Mouse (Mus musculus): ENCODE measurements at regions not wholly inside any gene's neighbourhood (a gene's known extent, or its start where the extent isn't known, plus 50 kb on each side); places are given as distances from the start of the nearest gene placed in this dataset.
"Not testable (repeated sequence)": the region's sequence is repeated elsewhere in the genome, so short reads cannot be mapped to it uniquely, and the experiment has no call there.

DNA sequence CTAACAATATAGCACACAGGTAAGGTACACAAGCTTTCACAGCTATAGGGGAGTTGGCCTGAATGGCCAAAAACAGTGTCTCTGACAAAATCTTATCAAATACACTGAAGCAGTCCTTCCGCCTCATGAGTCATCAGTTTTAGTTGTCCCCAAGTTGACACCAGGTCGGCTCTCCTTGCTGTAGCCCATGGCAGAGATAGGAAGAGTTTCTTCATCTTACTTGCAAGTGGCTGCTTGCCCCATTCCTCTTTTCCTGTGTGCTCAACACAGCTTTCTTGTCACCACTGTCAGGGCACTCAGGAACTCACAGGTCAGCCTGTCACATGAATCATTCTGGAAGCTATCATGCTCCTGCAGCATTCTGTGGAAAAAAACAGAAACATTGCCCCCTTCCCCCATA lies 77.1 kb downstream of the Olfr721-ps1 start:
- H3K27ac ChIP-seq (ENCODE audit: insufficient read depth, low read length); H3K4me3 ChIP-seq (ENCODE audit: insufficient read depth, low read length); H3K4me1 ChIP-seq (ENCODE audit: control insufficient read depth, insufficient read depth, low read length): not testable (repeated sequence)

DNA sequence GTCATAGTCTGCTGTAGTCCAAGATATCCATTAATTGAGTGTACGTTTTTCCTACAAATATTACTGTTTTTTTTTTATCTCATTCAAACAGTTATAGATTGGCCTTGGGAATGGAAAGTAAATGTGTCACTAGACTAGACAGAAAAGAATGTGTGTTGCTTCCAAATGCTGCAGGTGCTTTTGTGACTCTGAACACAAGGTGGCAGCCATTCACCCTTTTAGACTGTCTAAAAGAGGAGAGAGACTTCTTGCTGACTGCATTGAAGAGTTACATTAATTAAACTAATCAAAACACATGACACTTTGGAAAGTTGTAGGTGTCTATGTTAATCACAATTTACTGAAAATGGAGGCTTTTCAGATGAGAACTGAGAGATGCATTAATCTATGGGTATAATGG lies 80.7 kb downstream of the Olfr721-ps1 start:
- no peaks in the 10 kb centered on the region for H3K4me1 ChIP-seq (ENCODE audit: control insufficient read depth, insufficient read depth, low read length)
- TF ChIP-seq CTCF (IDR thresholded peaks at IDR 0.05; ENCODE audit: extremely low read depth, insufficient read depth, low read length) (peak; percentile 48), POLR2A (IDR thresholded peaks at IDR 0.05; ENCODE audit: extremely low read depth, insufficient read depth, low read length) (no peak)
- H3K4me3 ChIP-seq (ENCODE audit: insufficient read depth, low read length), result no peak overlapping the region
- H3K27ac ChIP-seq (ENCODE audit: insufficient read depth, low read length), result no peak overlapping the region

DNA sequence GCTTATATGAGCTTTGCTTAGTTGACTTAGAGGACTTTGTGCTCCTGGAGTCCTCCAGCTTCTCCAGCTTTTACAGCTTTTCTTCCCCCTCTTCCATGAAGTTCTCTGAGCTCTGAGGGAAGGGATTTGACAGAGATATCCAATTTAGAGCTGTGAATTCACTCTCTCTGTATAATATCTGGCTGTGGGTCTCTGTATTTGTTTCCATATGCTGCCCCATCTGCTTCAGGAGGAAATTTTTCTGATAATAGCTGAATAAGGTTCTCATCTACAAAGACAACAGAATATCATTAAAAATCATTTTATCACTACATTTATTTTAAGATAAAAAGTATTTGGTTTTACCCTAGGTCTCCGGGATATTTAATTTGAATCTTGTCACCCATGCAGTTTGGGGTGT lies 85.3 kb downstream of the Olfr721-ps1 start:
- H3K27ac ChIP-seq (ENCODE audit: insufficient read depth, low read length), result no peak overlapping the region
- no peak for TF ChIP-seq POLR2A (IDR thresholded peaks at IDR 0.05; ENCODE audit: extremely low read depth, insufficient read depth, low read length)
- no peak for TF ChIP-seq CTCF (IDR thresholded peaks at IDR 0.05; ENCODE audit: extremely low read depth, insufficient read depth, low read length)
- no peaks in the 10 kb centered on the region for H3K4me1 ChIP-seq (ENCODE audit: control insufficient read depth, insufficient read depth, low read length)
- H3K4me3 ChIP-seq (ENCODE audit: insufficient read depth, low read length), result no peak overlapping the region

DNA sequence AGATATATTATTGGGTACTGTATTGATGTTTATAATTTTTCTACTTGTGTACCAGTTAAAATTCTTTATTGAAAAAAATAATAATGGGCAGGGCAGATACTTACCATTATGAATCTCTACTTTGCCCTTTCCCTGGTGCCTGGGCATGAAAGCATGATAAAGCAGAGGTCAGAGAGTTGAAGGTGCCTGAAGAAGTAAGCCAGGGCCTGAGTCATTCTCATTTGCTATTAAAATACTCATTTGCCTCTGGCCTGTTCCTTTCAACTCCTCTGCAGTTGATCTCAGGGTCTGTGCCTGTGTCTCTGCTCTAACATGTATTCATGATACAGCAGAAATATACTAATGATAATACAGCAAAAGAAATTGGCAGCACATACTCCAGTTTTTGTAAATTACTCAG lies 89.4 kb downstream of the Olfr721-ps1 start:
- H3K4me1 ChIP-seq (ENCODE audit: control insufficient read depth, insufficient read depth, low read length), result no peaks in the 10 kb centered on the region
- H3K27ac ChIP-seq (ENCODE audit: insufficient read depth, low read length), result no peak overlapping the region
- TF ChIP-seq POLR2A (IDR thresholded peaks at IDR 0.05; ENCODE audit: extremely low read depth, insufficient read depth, low read length) (no peak), CTCF (IDR thresholded peaks at IDR 0.05; ENCODE audit: extremely low read depth, insufficient read depth, low read length) (no peak)
- no peak overlapping the region for H3K4me3 ChIP-seq (ENCODE audit: insufficient read depth, low read length)

DNA sequence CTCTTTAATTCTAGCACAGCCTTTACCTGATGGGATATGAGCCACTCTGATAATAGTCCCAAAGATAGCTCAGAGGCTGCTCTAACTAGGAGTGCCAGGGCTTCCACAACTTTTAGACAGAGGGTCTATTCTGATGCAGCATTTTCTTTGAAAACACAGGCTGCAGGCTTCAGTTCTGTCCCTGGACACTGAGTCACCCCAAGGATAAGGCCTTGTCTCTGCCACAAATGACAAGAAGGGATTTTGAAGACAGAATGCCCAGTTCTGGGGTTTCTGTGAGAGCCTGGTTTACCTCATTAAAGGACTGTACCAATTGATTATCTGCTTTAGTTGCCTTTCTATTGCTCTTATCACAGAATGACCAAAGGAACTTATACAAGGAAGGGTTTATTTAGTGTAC lies 90.9 kb downstream of the Olfr721-ps1 start:
- no peak overlapping the region for H3K4me3 ChIP-seq (ENCODE audit: insufficient read depth, low read length)
- H3K27ac ChIP-seq (ENCODE audit: insufficient read depth, low read length), result no peak overlapping the region
- no peak for TF ChIP-seq CTCF (IDR thresholded peaks at IDR 0.05; ENCODE audit: extremely low read depth, insufficient read depth, low read length)
- TF ChIP-seq POLR2A (IDR thresholded peaks at IDR 0.05; ENCODE audit: extremely low read depth, insufficient read depth, low read length), result no peak
- no peaks in the 10 kb centered on the region for H3K4me1 ChIP-seq (ENCODE audit: control insufficient read depth, insufficient read depth, low read length)

DNA sequence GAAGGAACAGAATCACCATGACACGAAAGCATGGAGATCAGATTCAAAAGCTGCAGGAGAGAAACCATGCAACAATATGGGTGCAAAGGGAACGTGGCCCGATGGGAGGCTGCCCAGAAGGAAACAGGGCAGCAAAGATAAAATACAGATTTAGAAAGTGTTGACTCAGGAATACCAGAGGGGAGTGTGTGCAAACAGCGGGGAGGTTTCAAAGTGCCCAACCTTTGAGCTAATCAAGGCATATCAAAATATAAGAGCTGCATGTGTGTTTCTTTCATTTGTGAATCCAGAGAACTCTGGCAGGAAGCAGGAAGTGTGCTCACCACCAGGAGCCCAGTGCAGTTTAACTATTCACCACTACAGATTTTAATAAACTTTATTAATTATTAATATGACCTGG lies 110.8 kb downstream of the Olfr721-ps1 start:
- Histone ChIP-seq H3K4me1 (ENCODE audit: control insufficient read depth, insufficient read depth, low read length) (no peaks in the 10 kb centered on the region), H3K4me3 (ENCODE audit: insufficient read depth, low read length) (no peak overlapping the region), H3K27ac (ENCODE audit: insufficient read depth, low read length) (no peak overlapping the region)
- TF ChIP-seq POLR2A (IDR thresholded peaks at IDR 0.05; ENCODE audit: extremely low read depth, insufficient read depth, low read length) (no peak), CTCF (IDR thresholded peaks at IDR 0.05; ENCODE audit: extremely low read depth, insufficient read depth, low read length) (no peak)

DNA sequence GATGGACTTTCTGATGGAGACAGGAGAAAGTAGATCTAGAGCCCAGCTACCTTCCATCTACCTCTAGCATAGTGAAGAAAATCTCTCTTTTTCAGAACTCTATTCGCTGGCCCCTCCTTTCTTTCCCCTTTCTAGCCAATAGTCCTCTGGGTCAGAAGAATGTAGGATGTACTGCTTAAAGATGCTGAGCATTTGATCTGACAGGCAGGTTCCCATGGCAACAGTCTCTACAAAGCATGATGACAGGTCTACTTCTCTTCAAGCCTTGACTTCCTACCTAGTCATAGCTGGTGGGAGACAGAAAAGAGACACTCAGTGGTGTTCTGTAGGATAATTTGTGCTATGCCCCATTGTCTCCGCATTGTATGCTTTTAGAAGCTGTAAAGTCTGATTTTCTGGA lies 112.0 kb downstream of the Olfr721-ps1 start:
- no peaks in the 10 kb centered on the region for H3K4me1 ChIP-seq (ENCODE audit: control insufficient read depth, insufficient read depth, low read length)
- TF ChIP-seq CTCF (IDR thresholded peaks at IDR 0.05; ENCODE audit: extremely low read depth, insufficient read depth, low read length) (no peak), POLR2A (IDR thresholded peaks at IDR 0.05; ENCODE audit: extremely low read depth, insufficient read depth, low read length) (no peak)
- H3K27ac ChIP-seq (ENCODE audit: insufficient read depth, low read length), result no peak overlapping the region
- H3K4me3 ChIP-seq (ENCODE audit: insufficient read depth, low read length), result no peak overlapping the region

DNA sequence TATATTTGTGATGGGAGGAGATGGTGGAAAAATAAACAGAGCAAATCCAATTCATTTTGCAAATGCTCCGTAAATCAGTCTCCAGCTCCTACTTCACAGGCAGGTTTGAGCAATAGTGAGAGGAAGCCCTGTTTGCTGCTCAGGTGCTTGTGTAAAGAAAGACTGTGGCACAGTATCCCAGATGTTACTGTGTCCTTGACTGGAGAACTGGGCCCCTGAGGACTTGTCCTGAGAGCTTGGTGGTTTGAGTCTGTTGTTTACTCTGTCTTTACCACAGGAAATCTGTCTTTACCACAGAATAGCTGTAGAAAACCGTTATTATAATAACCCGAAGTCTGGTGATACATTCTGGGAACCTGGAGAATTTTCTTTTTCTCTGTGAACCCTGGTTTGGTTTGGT lies 112.4 kb downstream of the Olfr721-ps1 start:
- Histone ChIP-seq H3K4me3 (ENCODE audit: insufficient read depth, low read length) (no peak overlapping the region), H3K27ac (ENCODE audit: insufficient read depth, low read length) (no peak overlapping the region), H3K4me1 (ENCODE audit: control insufficient read depth, insufficient read depth, low read length) (no peaks in the 10 kb centered on the region)
- TF ChIP-seq POLR2A (IDR thresholded peaks at IDR 0.05; ENCODE audit: extremely low read depth, insufficient read depth, low read length), result no peak

DNA sequence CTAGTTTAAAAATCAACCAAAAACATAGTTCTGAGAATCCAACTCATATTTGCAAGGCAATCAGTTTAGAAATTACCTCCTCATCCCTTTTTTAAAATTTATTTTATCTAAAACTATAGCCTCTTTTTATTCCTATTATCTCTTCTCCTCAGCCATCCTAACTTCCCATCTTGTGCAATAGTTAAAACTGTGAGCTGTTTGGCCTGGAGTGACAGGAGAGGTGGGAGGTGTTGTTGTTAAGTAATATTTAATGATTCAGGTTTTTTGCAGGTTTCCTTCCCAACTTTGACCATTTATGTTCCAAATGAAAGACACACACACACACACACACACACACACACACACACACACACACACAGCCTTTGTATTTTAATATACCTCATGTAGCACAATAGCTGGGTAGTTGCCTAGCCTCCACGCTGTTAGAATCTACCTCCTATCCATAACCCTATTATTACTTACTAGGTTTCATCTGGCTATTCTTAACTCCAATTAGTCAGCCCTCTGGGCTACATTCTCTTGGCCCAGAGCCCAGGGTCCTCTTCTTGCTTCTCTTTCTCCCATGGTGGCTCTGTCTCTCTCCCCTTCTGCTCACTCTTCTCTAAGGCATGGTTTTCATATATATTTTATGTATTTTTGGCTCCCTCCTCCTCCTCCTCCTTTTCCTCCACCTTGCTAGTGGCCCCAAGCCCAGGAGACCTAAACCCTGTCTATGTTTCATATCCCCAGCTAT lies 113.5 kb downstream of the Olfr721-ps1 start:
- TF ChIP-seq CTCF (IDR thresholded peaks at IDR 0.05; ENCODE audit: extremely low read depth, insufficient read depth, low read length), result no peak
- no peak for TF ChIP-seq POLR2A (IDR thresholded peaks at IDR 0.05; ENCODE audit: extremely low read depth, insufficient read depth, low read length)
- Histone ChIP-seq H3K4me3 (ENCODE audit: insufficient read depth, low read length) (no peak overlapping the region), H3K4me1 (ENCODE audit: control insufficient read depth, insufficient read depth, low read length) (no peaks in the 10 kb centered on the region), H3K27ac (ENCODE audit: insufficient read depth, low read length) (no peak overlapping the region)

DNA sequence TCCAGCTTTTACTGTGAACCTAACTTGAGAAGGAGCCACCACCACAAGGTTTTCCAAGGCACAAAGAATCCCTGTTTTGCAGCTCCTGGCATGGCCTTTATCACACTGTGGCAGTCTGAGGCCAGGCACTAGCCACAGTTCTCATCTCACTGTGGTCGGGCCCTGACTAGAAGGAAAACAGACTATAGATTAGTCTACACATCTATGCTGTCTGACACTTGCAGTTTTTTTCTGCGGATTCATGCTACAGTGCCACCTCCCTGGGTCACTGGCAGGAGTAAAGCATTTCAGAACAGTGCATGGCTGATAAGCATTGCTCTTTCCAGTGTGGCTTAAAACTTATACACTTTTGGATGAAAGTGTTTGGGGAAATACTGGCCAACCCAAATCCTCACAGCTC lies 114.3 kb downstream of the Olfr721-ps1 start:
- TF ChIP-seq POLR2A (IDR thresholded peaks at IDR 0.05; ENCODE audit: extremely low read depth, insufficient read depth, low read length) (no peak), CTCF (IDR thresholded peaks at IDR 0.05; ENCODE audit: extremely low read depth, insufficient read depth, low read length) (no peak)
- H3K4me3 ChIP-seq (ENCODE audit: insufficient read depth, low read length), result no peak overlapping the region
- H3K27ac ChIP-seq (ENCODE audit: insufficient read depth, low read length), result no peak overlapping the region
- no peaks in the 10 kb centered on the region for H3K4me1 ChIP-seq (ENCODE audit: control insufficient read depth, insufficient read depth, low read length)
